Mouse (Mus musculus) intestine, postnatal 0 days (tissue): ENCODE results near the gene Cd19. TPM values are rescaled to one million over a fixed set of nuclear protein-coding genes. Genes with fewer than 3 reads are reported as not detected.
A peak's percentile ranks its signal among the peaks of the same experiment; 100 is the strongest.

Experiments
- ATAC-seq: fragments of 200-750 bp; cut with Nextera tagmentation; 2 replicates; pipeline ENCODE4 v1.8.0; 2017; ENCODE audit warnings: mild to moderate bottlenecking, moderate TSS enrichment, moderate library complexity
- H3K27ac ChIP-seq: fragments of 300-500 bp; sonication (generic); 2 replicates; pipeline ENCODE4 v1.5.1; 2014; ENCODE audit warnings: mild to moderate bottlenecking, low read depth, low read length, moderate library complexity
- H3K27me3 ChIP-seq: fragments of 300-500 bp; sonication (generic); replicated peaks from 2 replicates; pipeline ENCODE4 v1.6.1; 2014; ENCODE audit warnings: low read length, mixed read lengths; ENCODE audit not compliant: control insufficient read depth, insufficient read depth
- H3K36me3 ChIP-seq: fragments of 300-500 bp; sonication (generic); 2 replicates; pipeline ENCODE4 v1.6.1; 2014; ENCODE audit warnings: mild to moderate bottlenecking, moderate library complexity; ENCODE audit not compliant: control insufficient read depth, insufficient read depth
- H3K4me1 ChIP-seq: fragments of 300-500 bp; sonication (generic); replicated peaks from 2 replicates; pipeline ENCODE4 v1.6.1; 2014; ENCODE audit warnings: antibody characterized with exemption, low read length, mixed read lengths; ENCODE audit not compliant: control insufficient read depth, insufficient read depth
- H3K4me2 ChIP-seq: fragments of 300-500 bp; sonication (generic); replicated peaks from 2 replicates; pipeline ENCODE4 v1.6.1; 2014; ENCODE audit warnings: low read depth, mild to moderate bottlenecking, moderate library complexity
- H3K4me3 ChIP-seq: fragments of 300-500 bp; sonication (generic); 2 replicates; pipeline ENCODE4 v1.5.1; 2014; ENCODE audit warnings: low read depth, low read length
- H3K9ac ChIP-seq: fragments of 300-500 bp; sonication (generic); 2 replicates; pipeline ENCODE4 v1.6.1; 2014; ENCODE audit warnings: mild to moderate bottlenecking, low read depth, low read length
- H3K9me3 ChIP-seq: fragments of 300-500 bp; sonication (generic); 2 replicates; pipeline ENCODE4 v1.6.1; 2016; ENCODE audit warnings: mixed run types; ENCODE audit not compliant: control insufficient read depth
- CTCF ChIP-seq: sonication (generic); IDR thresholded peaks from 2 replicates; pipeline ENCODE4 v1.5.1; 2016; ENCODE audit warnings: low read depth, mild to moderate bottlenecking, control low read depth, antibody characterized with exemption, moderate library complexity
- WGBS: fragments of 180-500 bp; shearing (Covaris S2); extraction: QIAGEN DNeasy Blood & Tissue Kit; methylation state at CpG from one replicate; pipeline ENCODE4 v1.1.7; 2014; 5-methylcytosine and 5-hydroxymethylcytosine counted together
- polyA plus RNA-seq: library from polyadenylated mRNA; unstranded; fragments of >200 nt; fragmentation: Nextera tagmentation; extraction: Ambion mirVana; gene quantifications from 2 replicates; pipeline ENCODE4 v1.2.1, GENCODE M21; 2015

The Cd19 gene
- polyA plus RNA-seq, 1 experiment from 2014 or later: 0.07 TPM

- H3K27ac ChIP-seq: no peak overlapping the region
- no peaks in the 10 kb centered on the region for H3K27me3 ChIP-seq
- H3K9ac ChIP-seq: no peak overlapping the region
- no peaks in the 10 kb centered on the region for H3K4me1 ChIP-seq
- H3K9me3 ChIP-seq: no peaks in the 10 kb centered on the region
- H3K36me3 ChIP-seq: no peaks in the 10 kb centered on the region
- 0 out of 2 replicates have a peak overlapping the region, but pooled peaks have one; percentile 13 for H3K4me2 ChIP-seq
- no peak for ATAC-seq
- WGBS: 77% methylated on average over 11 of the region's 11 CpGs
- H3K4me3 ChIP-seq: no peak overlapping the region
- no peak for TF ChIP-seq CTCF
Measured at GRCm38 (mm10) chr7:126458844-126459618, 44.3 kb upstream of the Cd19 start.

- no peak overlapping the region for H3K9ac ChIP-seq
- no peaks in the 10 kb centered on the region for H3K36me3 ChIP-seq
- no peak overlapping the region for H3K4me3 ChIP-seq
- no peak overlapping the region for H3K27ac ChIP-seq
- WGBS: 82% methylated on average over 4 of the region's 5 CpGs
- no peak for TF ChIP-seq CTCF
- no peak overlapping the region for H3K4me2 ChIP-seq
- ATAC-seq: no peak
- no peaks in the 10 kb centered on the region for H3K9me3 ChIP-seq
- no peaks in the 10 kb centered on the region for H3K4me1 ChIP-seq
- H3K27me3 ChIP-seq: no peaks in the 10 kb centered on the region
Measured at GRCm38 (mm10) chr7:126458225-126458624, 43.5 kb upstream of the Cd19 start.

GRCm38 (mm10) chr7:126456382-126457266 lies 41.9 kb upstream of the Cd19 start:
- Histone ChIP-seq H3K36me3 (no peaks in the 10 kb centered on the region), H3K27ac (no peak overlapping the region), H3K9me3 (no peaks in the 10 kb centered on the region), H3K4me3 (no peak overlapping the region), H3K4me2 (no peak overlapping the region), H3K4me1 (no peaks in the 10 kb centered on the region), H3K27me3 (no peaks in the 10 kb centered on the region), H3K9ac (no peak overlapping the region)
- no peak for TF ChIP-seq CTCF
- WGBS: 79% methylated on average over 17 of the region's 17 CpGs
- ATAC-seq: no peak

- Histone ChIP-seq H3K4me3 (no peak overlapping the region), H3K9ac (no peak overlapping the region), H3K4me1 (no peaks in the 10 kb centered on the region), H3K27ac (no peak overlapping the region), H3K9me3 (no peaks in the 10 kb centered on the region), H3K36me3 (no peaks in the 10 kb centered on the region), H3K4me2 (no peak overlapping the region), H3K27me3 (no peaks in the 10 kb centered on the region)
- no peak for ATAC-seq
- no peak for TF ChIP-seq CTCF
- 73% methylated on average over 2 of the region's 2 CpGs for WGBS
Measured at GRCm38 (mm10) chr7:126455242-126455641, 40.6 kb upstream of the Cd19 start.

GRCm38 (mm10) chr7:126453861-126454260 lies 39.2 kb upstream of the Cd19 start:
- Histone ChIP-seq H3K9me3 (no peaks in the 10 kb centered on the region), H3K27me3 (no peaks in the 10 kb centered on the region), H3K4me1 (no peaks in the 10 kb centered on the region), H3K27ac (no peak overlapping the region), H3K36me3 (no peaks in the 10 kb centered on the region), H3K4me3 (no peak overlapping the region), H3K9ac (no peak overlapping the region), H3K4me2 (no peak overlapping the region)
- WGBS: 56% methylated on average over 7 of the region's 7 CpGs
- ATAC-seq: no peak
- TF ChIP-seq CTCF: no peak

- Histone ChIP-seq H3K36me3 (peaks cover 12% of the 10 kb centered on the region; the same call in 1 of the 2 replicates), H3K9ac (no peak overlapping the region), H3K4me2 (no peak overlapping the region), H3K9me3 (no peaks in the 10 kb centered on the region), H3K4me3 (no peak overlapping the region), H3K27ac (no peak overlapping the region), H3K4me1 (no peaks in the 10 kb centered on the region), H3K27me3 (no peaks in the 10 kb centered on the region)
- TF ChIP-seq CTCF: no peak
- WGBS: 86% methylated on average over 3 of the region's 3 CpGs
- ATAC-seq: no peak
Measured at GRCm38 (mm10) chr7:126452244-126452643, 37.6 kb upstream of the Cd19 start.
